Mouse (Mus musculus): ENCODE data around the gene Itpr1. TPM values are rescaled to one million over a fixed set of nuclear protein-coding genes. Genes with fewer than 3 reads are reported as not detected.

Gene Itpr1
- total and polyA plus RNA-seq, 2 experiments, result 6.9 to 55.0 TPM

DNA sequence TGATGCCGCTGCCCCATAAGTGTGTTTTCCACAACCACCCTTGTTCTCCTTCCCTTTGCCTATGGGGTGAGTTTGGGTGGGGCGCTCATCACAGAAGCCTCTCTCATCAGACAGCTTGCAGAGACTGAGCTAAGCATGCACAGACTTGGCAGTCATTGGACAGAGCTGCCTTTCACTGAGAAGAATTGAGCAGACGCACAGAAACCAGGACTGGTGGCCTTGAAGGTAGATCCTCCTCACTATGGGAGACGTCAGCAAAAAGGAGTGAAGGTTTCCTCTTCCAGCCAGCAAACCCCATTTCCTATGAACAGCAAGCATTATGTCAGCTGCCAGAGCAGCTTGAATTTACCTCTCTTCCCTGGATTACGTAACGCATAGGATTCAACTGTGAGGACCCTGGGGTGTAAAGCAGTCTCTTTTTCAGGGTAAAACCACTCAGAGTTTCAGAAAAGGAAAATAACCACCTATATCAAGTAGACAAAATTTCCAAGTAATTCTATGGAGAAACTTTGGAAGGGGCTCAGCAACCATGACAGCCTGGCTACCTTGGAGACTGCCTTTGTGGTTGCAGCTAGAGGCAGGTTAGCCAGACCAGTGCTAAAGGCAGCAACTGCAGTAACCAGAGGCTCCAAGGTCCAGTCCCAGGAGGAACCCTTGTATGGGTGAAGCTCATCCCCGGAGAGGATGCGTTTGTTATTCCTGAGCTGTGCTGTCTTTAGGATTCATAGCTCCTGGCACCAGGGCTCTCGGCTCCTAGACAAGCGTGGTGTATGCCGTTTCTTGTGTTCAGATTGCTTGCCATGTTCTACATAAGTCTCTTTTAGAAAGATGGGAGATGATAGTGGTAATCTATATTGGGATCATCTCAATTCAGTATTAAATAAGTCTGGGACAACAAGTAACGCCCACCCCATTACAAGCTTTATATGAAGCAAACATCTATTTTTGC lies 91.0 kb downstream of the Itpr1 start:
- TF ChIP-seq POLR2A (IDR thresholded peaks at IDR 0.05; ENCODE audit: extremely low read depth, insufficient read depth, low read length), result no peak
- no peak for TF ChIP-seq CTCF (IDR thresholded peaks at IDR 0.05; ENCODE audit: low read depth, low read length)
- peaks cover 15% of the 10 kb centered on the region for H3K4me1 ChIP-seq (ENCODE audit: control insufficient read depth, insufficient read depth, low read length)
- H3K4me3 ChIP-seq (ENCODE audit: insufficient read depth, low read depth, low read length), result no peak overlapping the region
- no peak overlapping the region for H3K27ac ChIP-seq (replicated peaks; ENCODE audit: insufficient read depth, low read depth, low read length)
- WGBS, result 85% methylated on average over 12 of the region's 12 CpGs
- no peaks in the 10 kb centered on the region for H3K27me3 ChIP-seq (ENCODE audit: control insufficient read depth, insufficient read depth, low read length)
- H3K36me3 ChIP-seq (ENCODE audit: control insufficient read depth, insufficient read depth, low read length), result no peaks in the 10 kb centered on the region
- DNase-seq (ENCODE audit: extremely low read depth, low read depth, low spot score), result no peak
- no peak overlapping the region for H3K9ac ChIP-seq (ENCODE audit: low read depth, low read length)
- H3K79me2 ChIP-seq (ENCODE audit: control insufficient read depth, insufficient read depth, low read length), result peaks cover 25% of the 10 kb centered on the region; the same call in 1 of the 2 replicates

DNA sequence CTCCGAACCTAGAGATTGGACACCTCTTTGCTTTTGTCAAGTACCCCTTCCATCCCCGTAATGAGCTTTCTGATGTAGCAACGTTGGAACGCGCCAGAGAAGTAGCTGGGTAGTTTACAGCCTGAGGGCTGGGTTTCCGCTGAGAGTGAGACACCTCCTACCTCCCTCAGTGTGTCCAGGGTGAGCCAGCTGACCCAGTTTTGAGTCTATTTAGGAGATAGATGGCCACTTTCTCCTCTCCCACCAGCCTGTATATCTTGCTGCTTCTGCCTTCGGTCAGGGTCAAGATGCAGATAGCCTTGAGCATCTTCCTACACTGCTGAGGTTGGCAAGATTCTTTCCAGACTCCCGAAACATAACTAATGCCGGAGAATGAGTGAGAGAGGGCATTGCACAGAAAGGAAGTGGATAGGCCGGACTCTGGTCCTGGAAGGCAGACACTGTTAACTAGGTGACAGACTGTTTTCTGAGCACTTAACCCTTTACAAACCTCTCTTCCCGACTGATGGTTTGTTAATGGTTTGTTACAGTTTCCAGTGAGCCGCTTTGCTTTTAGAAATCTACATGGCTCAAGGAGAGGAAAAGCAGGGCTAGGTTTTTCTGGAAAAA lies 92.4 kb downstream of the Itpr1 start:
- Histone ChIP-seq H3K36me3 (ENCODE audit: control insufficient read depth, insufficient read depth, low read length) (no peaks in the 10 kb centered on the region), H3K79me2 (ENCODE audit: control insufficient read depth, insufficient read depth, low read length) (peaks cover 28% of the 10 kb centered on the region; the same call in 1 of the 2 replicates), H3K27me3 (ENCODE audit: control insufficient read depth, insufficient read depth, low read length) (no peaks in the 10 kb centered on the region), H3K9ac (ENCODE audit: low read depth, low read length) (peak overlapping the region; percentile 4; the same call in 1 of the 2 replicates), H3K27ac (replicated peaks; ENCODE audit: insufficient read depth, low read depth, low read length) (peak overlapping the region; percentile 58), H3K4me3 (ENCODE audit: insufficient read depth, low read depth, low read length) (no peak overlapping the region), H3K4me1 (ENCODE audit: control insufficient read depth, insufficient read depth, low read length) (peaks cover 15% of the 10 kb centered on the region)
- peak; percentile 75 for DNase-seq (ENCODE audit: extremely low read depth, low read depth, low spot score)
- WGBS, result 16% methylated on average over 12 of the region's 12 CpGs
- TF ChIP-seq POLR2A (IDR thresholded peaks at IDR 0.05; ENCODE audit: extremely low read depth, insufficient read depth, low read length) (no peak), CTCF (IDR thresholded peaks at IDR 0.05; ENCODE audit: low read depth, low read length) (no peak)

DNA sequence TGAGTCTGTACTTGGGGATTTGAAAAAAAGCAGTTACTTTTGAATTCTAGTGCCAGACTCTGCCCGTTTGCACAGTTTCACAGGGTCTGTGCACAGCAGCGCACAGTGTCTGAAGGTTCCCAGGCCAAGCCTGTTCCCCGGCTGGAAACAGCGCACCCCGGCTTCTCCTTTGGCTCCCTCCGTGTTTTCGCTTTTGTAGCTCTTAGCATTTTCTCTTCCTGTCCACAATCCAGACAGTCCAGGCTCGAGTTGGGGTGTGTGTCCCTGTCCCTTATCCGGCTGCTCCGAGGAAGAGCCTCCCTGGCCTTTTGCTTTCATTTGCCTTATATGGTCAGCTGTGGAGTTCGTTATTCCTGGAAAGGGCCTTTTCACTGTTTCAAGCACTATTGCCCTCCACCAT lies 93.3 kb downstream of the Itpr1 start:
- Histone ChIP-seq H3K27me3 (ENCODE audit: control insufficient read depth, insufficient read depth, low read length) (no peaks in the 10 kb centered on the region), H3K36me3 (ENCODE audit: control insufficient read depth, insufficient read depth, low read length) (no peaks in the 10 kb centered on the region), H3K27ac (replicated peaks; ENCODE audit: insufficient read depth, low read depth, low read length) (peak overlapping the region; percentile 50), H3K9ac (ENCODE audit: low read depth, low read length) (peak overlapping the region; percentile 41; the same call in 1 of the 2 replicates), H3K4me3 (ENCODE audit: insufficient read depth, low read depth, low read length) (peak overlapping the region; percentile 21), H3K4me1 (ENCODE audit: control insufficient read depth, insufficient read depth, low read length) (peaks cover 15% of the 10 kb centered on the region), H3K79me2 (ENCODE audit: control insufficient read depth, insufficient read depth, low read length) (peaks cover 32% of the 10 kb centered on the region)
- TF ChIP-seq POLR2A (IDR thresholded peaks at IDR 0.05; ENCODE audit: extremely low read depth, insufficient read depth, low read length), result no peak
- TF ChIP-seq CTCF (IDR thresholded peaks at IDR 0.05; ENCODE audit: low read depth, low read length), result no peak
- peak; percentile 68 for DNase-seq (ENCODE audit: extremely low read depth, low read depth, low spot score)
- 11% methylated on average over 11 of the region's 11 CpGs for whole genome bisulfite sequencing

DNA sequence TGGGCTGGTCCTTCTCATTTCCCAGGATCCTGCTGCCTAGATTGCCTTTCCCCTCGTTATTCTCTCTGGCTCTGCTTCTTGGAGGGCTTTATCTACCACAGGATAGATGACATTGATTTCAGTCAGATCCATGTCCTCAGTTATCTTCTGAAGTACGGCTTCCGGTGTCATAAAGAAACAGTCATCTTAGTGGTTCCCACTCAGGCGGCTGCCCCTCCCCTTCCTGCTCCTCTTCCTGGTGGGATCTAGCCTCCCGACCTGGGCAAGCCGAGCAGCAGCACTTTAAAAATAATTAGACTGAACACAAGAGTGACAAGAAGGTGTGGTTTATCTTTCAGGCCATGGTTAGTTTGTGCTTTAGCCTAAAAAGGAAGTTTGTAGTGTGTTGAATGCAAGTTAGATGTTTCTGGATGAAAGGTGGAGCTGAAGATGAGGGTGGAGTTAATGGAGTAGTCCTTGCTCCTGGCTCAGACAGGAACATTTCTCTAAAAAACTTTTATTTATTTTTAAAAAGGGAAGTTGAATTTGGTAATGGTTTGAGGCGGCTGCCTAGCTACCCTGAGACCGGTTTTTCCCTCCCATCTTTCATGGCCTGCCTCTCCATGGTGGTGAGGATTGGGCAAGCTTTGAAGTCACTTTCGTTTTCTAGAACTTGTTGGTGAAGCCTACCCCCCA lies 94.2 kb downstream of the Itpr1 start:
- peak overlapping the region; percentile 50; the same call in 1 of the 2 replicates for H3K27ac ChIP-seq (replicated peaks; ENCODE audit: insufficient read depth, low read depth, low read length)
- no peak for DNase-seq (ENCODE audit: extremely low read depth, low read depth, low spot score)
- 67% methylated on average over 9 of the region's 9 CpGs for WGBS
- no peak overlapping the region for H3K9ac ChIP-seq (ENCODE audit: low read depth, low read length)
- H3K36me3 ChIP-seq (ENCODE audit: control insufficient read depth, insufficient read depth, low read length), result no peaks in the 10 kb centered on the region
- H3K4me1 ChIP-seq (ENCODE audit: control insufficient read depth, insufficient read depth, low read length), result peaks cover 15% of the 10 kb centered on the region
- no peak overlapping the region for H3K4me3 ChIP-seq (ENCODE audit: insufficient read depth, low read depth, low read length)
- H3K79me2 ChIP-seq (ENCODE audit: control insufficient read depth, insufficient read depth, low read length), result peaks cover 31% of the 10 kb centered on the region
- H3K27me3 ChIP-seq (ENCODE audit: control insufficient read depth, insufficient read depth, low read length), result no peaks in the 10 kb centered on the region
- no peak for TF ChIP-seq POLR2A (IDR thresholded peaks at IDR 0.05; ENCODE audit: extremely low read depth, insufficient read depth, low read length)
- TF ChIP-seq CTCF (IDR thresholded peaks at IDR 0.05; ENCODE audit: low read depth, low read length), result no peak

DNA sequence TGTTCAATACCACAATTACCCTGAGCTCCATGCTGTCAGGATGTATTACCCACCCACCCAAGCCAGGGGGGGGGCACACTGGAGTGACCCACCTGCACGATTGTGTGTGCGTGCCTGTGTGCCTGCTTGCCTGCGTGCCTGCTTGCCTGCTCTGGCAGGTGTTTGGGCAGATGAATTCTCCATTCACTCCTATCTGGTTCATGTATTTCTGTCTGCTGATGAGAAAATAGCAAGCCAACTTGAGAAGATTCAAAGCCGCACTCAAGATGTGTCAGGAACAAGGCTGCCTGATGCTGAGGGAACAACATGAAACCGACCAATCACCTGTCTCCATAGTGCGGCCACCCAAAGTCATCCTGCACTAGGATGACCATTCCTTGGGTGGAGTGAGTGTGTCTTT lies 94.9 kb downstream of the Itpr1 start:
- 96% methylated on average over 6 of the region's 6 CpGs for WGBS
- H3K36me3 ChIP-seq (ENCODE audit: control insufficient read depth, insufficient read depth, low read length), result no peaks in the 10 kb centered on the region
- peaks cover 33% of the 10 kb centered on the region for H3K79me2 ChIP-seq (ENCODE audit: control insufficient read depth, insufficient read depth, low read length)
- no peak overlapping the region for H3K27ac ChIP-seq (replicated peaks; ENCODE audit: insufficient read depth, low read depth, low read length)
- H3K9ac ChIP-seq (ENCODE audit: low read depth, low read length), result no peak overlapping the region
- DNase-seq (ENCODE audit: extremely low read depth, low read depth, low spot score), result no peak
- H3K4me3 ChIP-seq (ENCODE audit: insufficient read depth, low read depth, low read length), result no peak overlapping the region
- TF ChIP-seq CTCF (IDR thresholded peaks at IDR 0.05; ENCODE audit: low read depth, low read length) (no peak), POLR2A (IDR thresholded peaks at IDR 0.05; ENCODE audit: extremely low read depth, insufficient read depth, low read length) (no peak)
- H3K27me3 ChIP-seq (ENCODE audit: control insufficient read depth, insufficient read depth, low read length), result no peaks in the 10 kb centered on the region
- H3K4me1 ChIP-seq (ENCODE audit: control insufficient read depth, insufficient read depth, low read length), result peaks cover 15% of the 10 kb centered on the region
